Mouse (Mus musculus): ENCODE measurements around the gene Fam111a.

The Fam111a gene

GRCm38 (mm10) chr19:12596290-12597072, 50.9 kb downstream of the Fam111a start:
- in situ Hi-C loops (cut with MboI; ENCODE audit: low pct_unique_long_range_greater_than_20kb in 1 of 2, low sequenced_read_pairs in 2 of 2, unreplicated experiment in 1 of 2): loop anchor here in 1 of 2 experiments (25.0 kb wide), 1 partner anchor 216 kb away; no protein-coding TSS in a partner anchor

- in situ Hi-C loops (cut with MboI; ENCODE audit: low pct_unique_long_range_greater_than_20kb in 1 of 2, low sequenced_read_pairs in 2 of 2, unreplicated experiment in 1 of 2): loop anchor here in 1 of 2 experiments (25.0 kb wide), 1 partner anchor 215 kb away; no protein-coding TSS in a partner anchor
These were observed 51.5 kb downstream of the Fam111a start for GRCm38 (mm10) chr19:12597073-12597405.

GRCm38 (mm10) chr19:12598674-12599073, 53.1 kb downstream of the Fam111a start:
- in situ Hi-C loops (cut with MboI; ENCODE audit: low pct_unique_long_range_greater_than_20kb in 1 of 2, low sequenced_read_pairs in 2 of 2, unreplicated experiment in 1 of 2): loop anchor here in 1 of 2 experiments (25.0 kb wide), 1 partner anchor 214 kb away; no protein-coding TSS in a partner anchor

- in situ Hi-C loops (cut with MboI; ENCODE audit: low pct_unique_long_range_greater_than_20kb in 1 of 2, low sequenced_read_pairs in 2 of 2, unreplicated experiment in 1 of 2): loop anchor here in 1 of 2 experiments (25.0 kb wide), 1 partner anchor 213 kb away; no protein-coding TSS in a partner anchor
These were observed 54.1 kb downstream of the Fam111a start, which contains the start of gene Gm4952 for GRCm38 (mm10) chr19:12599674-12600073. Gm4952 (plus strand) TSS chr19:12599974.

- in situ Hi-C loops (cut with MboI; ENCODE audit: low pct_unique_long_range_greater_than_20kb in 1 of 2, low sequenced_read_pairs in 2 of 2, unreplicated experiment in 1 of 2): no loop called here
These were observed 55.3 kb downstream of the Fam111a start for GRCm38 (mm10) chr19:12600684-12601480.

GRCm38 (mm10) chr19:12608336-12608735, 62.8 kb downstream of the Fam111a start:
- in situ Hi-C loops (cut with MboI; ENCODE audit: low pct_unique_long_range_greater_than_20kb in 1 of 2, low sequenced_read_pairs in 2 of 2, unreplicated experiment in 1 of 2): no loop called here

- in situ Hi-C loops (cut with MboI; ENCODE audit: low pct_unique_long_range_greater_than_20kb in 1 of 2, low sequenced_read_pairs in 2 of 2, unreplicated experiment in 1 of 2): no loop called here
These were observed 68.1 kb downstream of the Fam111a start for GRCm38 (mm10) chr19:12613646-12614045.

- in situ Hi-C loops (cut with MboI; ENCODE audit: low pct_unique_long_range_greater_than_20kb in 1 of 2, low sequenced_read_pairs in 2 of 2, unreplicated experiment in 1 of 2): no loop called here
These were observed 87.6 kb downstream of the Fam111a start, which contains the start of gene Glyat for GRCm38 (mm10) chr19:12633176-12633575. Glyat (plus strand) TSS chr19:12633308.

- in situ Hi-C loops (cut with MboI; ENCODE audit: low pct_unique_long_range_greater_than_20kb in 1 of 2, low sequenced_read_pairs in 2 of 2, unreplicated experiment in 1 of 2): no loop called here
These were observed 88.7 kb downstream of the Fam111a start for GRCm38 (mm10) chr19:12634259-12634658.

- in situ Hi-C loops (cut with MboI; ENCODE audit: low pct_unique_long_range_greater_than_20kb in 1 of 2, low sequenced_read_pairs in 2 of 2, unreplicated experiment in 1 of 2): no loop called here
These were observed 89.4 kb downstream of the Fam111a start for GRCm38 (mm10) chr19:12634963-12635362.

- in situ Hi-C loops (cut with MboI; ENCODE audit: low pct_unique_long_range_greater_than_20kb in 1 of 2, low sequenced_read_pairs in 2 of 2, unreplicated experiment in 1 of 2): no loop called here
These were observed 91.3 kb downstream of the Fam111a start for GRCm38 (mm10) chr19:12636863-12637262.

GRCm38 (mm10) chr19:12638049-12638448, 92.5 kb downstream of the Fam111a start:
- in situ Hi-C loops (cut with MboI; ENCODE audit: low pct_unique_long_range_greater_than_20kb in 1 of 2, low sequenced_read_pairs in 2 of 2, unreplicated experiment in 1 of 2): no loop called here
